Mouse (Mus musculus) E14TG2a.4 (cell line): ENCODE results near the gene Zc3h10.

Experiments used
- H3K27me3 ChIP-seq: 2 replicates; pipeline ENCODE4 v1.6.1; 2014; ENCODE audit warnings: low read length, control low read depth; ENCODE audit not compliant: insufficient read depth
- H3K36me3 ChIP-seq: 2 replicates; pipeline ENCODE4 v1.6.1; 2014; ENCODE audit warnings: low read length, control low read depth; ENCODE audit not compliant: insufficient read depth
- H3K4me1 ChIP-seq: replicated peaks from 2 replicates; pipeline ENCODE4 v1.6.1; 2014; ENCODE audit warnings: low read depth, low read length, control low read depth
- H3K4me3 ChIP-seq: replicated peaks from 2 replicates; pipeline ENCODE4 v1.5.1; 2014; ENCODE audit warnings: mild to moderate bottlenecking, low read length
- H3K9me3 ChIP-seq: 2 replicates; pipeline ENCODE4 v1.6.1; 2014; ENCODE audit warnings: low read length, control low read depth
- CTCF ChIP-seq: conservative IDR thresholded peaks from 2 replicates; pipeline ENCODE4 v1.5.1; 2014; ENCODE audit warnings: low read length
- NANOG ChIP-seq: IDR thresholded peaks from 2 replicates; pipeline ENCODE4 v1.6.1; 2014; ENCODE audit warnings: borderline replicate concordance, low read length, mixed read lengths
- POU5F1 ChIP-seq: IDR thresholded peaks from 2 replicates; pipeline ENCODE4 v1.6.1; 2014; ENCODE audit warnings: low read length, borderline replicate concordance

Zc3h10 gene

DNA sequence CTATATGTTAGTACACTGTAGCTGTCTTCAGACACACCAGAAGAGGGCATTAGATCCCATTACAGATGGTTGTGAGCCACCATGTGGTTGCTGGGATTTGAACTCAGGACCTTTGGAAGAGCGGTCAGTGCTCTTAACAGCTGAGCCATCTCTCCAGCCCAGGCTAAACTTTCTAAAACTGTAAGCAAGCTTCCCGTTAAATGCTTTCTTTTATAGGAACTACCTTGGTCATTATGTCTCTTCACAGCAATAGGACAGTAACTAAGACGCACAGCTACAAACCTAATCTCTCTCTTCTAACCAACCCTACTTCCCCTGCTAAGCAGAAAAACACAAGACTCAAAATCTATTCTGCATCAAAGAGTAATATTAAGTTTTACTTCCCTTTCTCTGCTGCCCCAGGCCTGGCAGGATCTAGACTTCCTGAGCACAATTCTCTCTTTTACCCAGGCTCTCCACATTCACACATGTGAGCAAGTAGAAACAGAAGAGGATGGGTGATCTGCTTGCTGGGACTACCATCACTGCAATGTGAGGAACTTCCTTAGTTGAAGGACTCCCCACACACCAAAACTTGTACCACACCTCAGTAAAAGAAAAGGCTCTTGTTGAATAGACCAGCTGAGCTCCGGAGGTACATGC is 11.8 kb downstream of the Zc3h10 start:
- no peaks in the 10 kb centered on the region for H3K27me3 ChIP-seq
- TF ChIP-seq POU5F1 (no peak), CTCF (no peak), NANOG (no peak)
- 0 out of 2 replicates have a peak overlapping the region, but pooled peaks have one; percentile 15 for H3K4me3 ChIP-seq
- H3K9me3 ChIP-seq: peaks cover 9% of the 10 kb centered on the region
- H3K36me3 ChIP-seq: peaks cover 2% of the 10 kb centered on the region; the same call in 1 of the 2 replicates
- peaks cover 54% of the 10 kb centered on the region for H3K4me1 ChIP-seq

GRCm38 (mm10) chr10:128535206-128535605 is 12.4 kb downstream of the Zc3h10 start:
- no peak overlapping the region for H3K4me3 ChIP-seq
- no peaks in the 10 kb centered on the region for H3K36me3 ChIP-seq
- TF ChIP-seq POU5F1 (no peak), CTCF (no peak), NANOG (no peak)
- peaks cover 52% of the 10 kb centered on the region for H3K4me1 ChIP-seq
- peaks cover 9% of the 10 kb centered on the region for H3K9me3 ChIP-seq
- H3K27me3 ChIP-seq: no peaks in the 10 kb centered on the region

GRCm38 (mm10) chr10:128526366-128527356 is 20.9 kb downstream of the Zc3h10 start:
- Histone ChIP-seq H3K27me3 (peaks cover 14% of the 10 kb centered on the region; the same call in 1 of the 2 replicates), H3K4me3 (peak overlapping the region; percentile 98), H3K9me3 (no peaks in the 10 kb centered on the region), H3K36me3 (peaks cover 17% of the 10 kb centered on the region), H3K4me1 (peaks cover 29% of the 10 kb centered on the region)
- TF ChIP-seq POU5F1 (no peak), NANOG (no peak), CTCF (no peak)

DNA sequence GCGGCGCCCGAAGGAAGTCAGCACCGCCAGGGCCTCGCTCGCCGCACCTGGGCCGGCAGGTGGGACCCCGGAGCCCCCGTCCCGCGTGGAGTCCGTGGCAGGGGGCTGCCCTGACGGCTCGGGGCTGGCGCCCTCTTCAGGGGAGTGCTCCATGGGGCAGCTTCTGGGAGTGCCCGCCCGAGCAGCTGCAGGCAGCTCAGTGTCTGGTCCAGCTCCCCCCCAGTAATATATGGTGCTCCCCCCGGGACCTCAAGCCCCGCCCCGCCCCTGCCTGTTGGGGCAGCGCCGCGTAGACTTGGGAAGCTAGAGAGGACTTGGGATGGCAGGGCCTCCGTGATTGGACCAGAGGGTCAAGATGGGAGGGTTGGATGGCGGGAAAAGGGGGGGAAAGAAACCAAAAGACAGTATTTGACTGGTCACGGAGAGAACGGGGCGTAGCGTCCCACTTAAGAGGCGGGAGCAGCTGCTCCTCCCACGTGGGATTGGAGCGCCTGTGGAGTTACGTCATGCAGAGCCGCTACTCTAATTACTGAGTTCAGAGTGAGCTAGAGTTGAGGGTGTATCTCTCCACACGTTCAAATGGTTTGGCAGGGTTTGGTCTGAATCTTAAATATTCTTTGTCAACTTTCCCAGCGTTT is 21.8 kb downstream of the Zc3h10 start, which contains the start of gene Esyt1:
Gene Esyt1, minus strand, starts transcription at position 201 of the 638 bp plus-strand sequence.
- Histone ChIP-seq H3K4me1 (peaks cover 29% of the 10 kb centered on the region), H3K27me3 (peaks cover 14% of the 10 kb centered on the region; the same call in 1 of the 2 replicates), H3K4me3 (peak within 1 kb of the TSS; percentile 98), H3K36me3 (peaks cover 26% of the 10 kb centered on the region), H3K9me3 (no peaks in the 10 kb centered on the region)
- TF ChIP-seq CTCF: no peak
- no peak for TF ChIP-seq NANOG
- no peak for TF ChIP-seq POU5F1

GRCm38 (mm10) chr10:128524732-128525662 is 22.6 kb downstream of the Zc3h10 start:
- Histone ChIP-seq H3K36me3 (peaks cover 34% of the 10 kb centered on the region), H3K4me1 (peaks cover 29% of the 10 kb centered on the region), H3K4me3 (peak overlapping the region; percentile 98), H3K27me3 (peaks cover 14% of the 10 kb centered on the region; the same call in 1 of the 2 replicates), H3K9me3 (no peaks in the 10 kb centered on the region)
- no peak for TF ChIP-seq NANOG
- TF ChIP-seq POU5F1: no peak
- TF ChIP-seq CTCF: no peak

GRCm38 (mm10) chr10:128524111-128524731 is 23.4 kb downstream of the Zc3h10 start:
- no peaks in the 10 kb centered on the region for H3K9me3 ChIP-seq
- H3K4me3 ChIP-seq: peak overlapping the region; percentile 98
- no peak for TF ChIP-seq NANOG
- TF ChIP-seq CTCF: no peak
- TF ChIP-seq POU5F1: no peak
- peaks cover 41% of the 10 kb centered on the region for H3K36me3 ChIP-seq
- peaks cover 34% of the 10 kb centered on the region for H3K4me1 ChIP-seq
- H3K27me3 ChIP-seq: peaks cover 10% of the 10 kb centered on the region; the same call in 1 of the 2 replicates

GRCm38 (mm10) chr10:128522351-128522750 is 25.2 kb downstream of the Zc3h10 start:
- Histone ChIP-seq H3K36me3 (peaks cover 59% of the 10 kb centered on the region), H3K4me1 (peaks cover 47% of the 10 kb centered on the region), H3K9me3 (no peaks in the 10 kb centered on the region), H3K27me3 (peaks cover 7% of the 10 kb centered on the region; the same call in 1 of the 2 replicates), H3K4me3 (no peak overlapping the region)
- TF ChIP-seq CTCF (no peak), NANOG (no peak), POU5F1 (no peak)
